ENCODE assay signal across 30 mouse cellular contexts in genomic region chr19:11101880-11102279, GRCm38 (mm10). TPM values are rescaled to one million over a fixed set of nuclear protein-coding genes. Genes with fewer than 3 reads are reported as not detected.
"Had no signal": no experiment of that assay in that cellular context is flagged by ENCODE, and none has a peak within 500 bp of the region (broad histone marks: within the 10 kb centered on the region; RNA-seq: fewer than 3 reads in every experiment).

No protein-coding gene starts in this region.

- DNase-seq: kidney, adult 2 months; kidney, postnatal 10 days; kidney, postnatal 36 days; left cerebral cortex, postnatal 4 days; liver, embryonic 13.5 days; lung, adult 2 months; lung, postnatal 14 days; lung, postnatal 4 days; midbrain, embryonic 14.5 days; retina, postnatal 1 day; thymus, adult 18-20 months; thymus, postnatal 36 days had no signal

- H3K4me3 ChIP-seq: limb, embryonic 12.5 days; limb, embryonic 15.5 days; liver, embryonic 13.5 days; neural tube, embryonic 12.5 days; neural tube, embryonic 15.5 days had no signal

- H3K27ac ChIP-seq: limb, embryonic 12.5 days; limb, embryonic 15.5 days; liver, embryonic 13.5 days; neural tube, embryonic 12.5 days; neural tube, embryonic 15.5 days had no signal

- H3K4me1 ChIP-seq: limb, embryonic 12.5 days; limb, embryonic 15.5 days; liver, embryonic 13.5 days; neural tube, embryonic 12.5 days; neural tube, embryonic 15.5 days had no signal

RNA-seq across cellular contexts. Expression of gene Ms4a8a, which starts 21.0 kb away (rescaled TPM):
- total RNA-seq: layer of hippocampus, adult 8-10 months; layer of hippocampus, postnatal 10 days; left cerebral cortex, postnatal 14 days; left cerebral cortex, postnatal 4 days; megakaryocyte-erythroid progenitor cell, adult 5-6 weeks; midbrain, postnatal 0 days had no signal
- polyA plus RNA-seq: kidney, embryonic 14.5 days; limb, embryonic 12.5 days; limb, embryonic 15.5 days; liver, embryonic 13.5 days; lung, embryonic 16.5 days; midbrain, embryonic 11.5 days; midbrain, embryonic 14.5 days; midbrain, postnatal 0 days; neural tube, embryonic 12.5 days; neural tube, embryonic 15.5 days had no signal

RNA-seq across cellular contexts. Expression of gene 1700017D01Rik, which starts 28.8 kb away (rescaled TPM):
- total RNA-seq: layer of hippocampus, adult 8-10 months; layer of hippocampus, postnatal 10 days; left cerebral cortex, adult 8-10 months; left cerebral cortex, postnatal 14 days; left cerebral cortex, postnatal 4 days; megakaryocyte-erythroid progenitor cell, adult 5-6 weeks; midbrain, postnatal 0 days had no signal
- polyA plus RNA-seq: kidney, adult 2 months; kidney, embryonic 14.5 days; limb, embryonic 12.5 days; limb, embryonic 15.5 days; liver, embryonic 13.5 days; liver, embryonic 16.5 days; lung, adult 2 months; lung, embryonic 16.5 days; midbrain, embryonic 11.5 days; midbrain, embryonic 14.5 days; midbrain, postnatal 0 days; neural tube, embryonic 12.5 days; neural tube, embryonic 15.5 days; small intestine, adult 2 months; spleen, adult 2 months; stomach, embryonic 16.5 days; urinary bladder, adult 2 months had no signal
